Mouse (Mus musculus) bone marrow, adult 2 months (tissue): ENCODE results near the gene Odr4. TPM values are rescaled to one million over a fixed set of nuclear protein-coding genes. Genes with fewer than 3 reads are reported as not detected.

Source experiments
- H3K27ac ChIP-seq: fragments of 200-500 bp; 2 replicates; pipeline ENCODE4 v1.5.1; 2012; ENCODE audit warnings: low read depth, mild to moderate bottlenecking, control low read depth, inconsistent platforms, low read length; ENCODE audit not compliant: control insufficient read depth, poor library complexity, insufficient read depth
- H3K4me1 ChIP-seq: fragments of 200-500 bp; 2 replicates; pipeline ENCODE4 v1.6.1; 2011; ENCODE audit warnings: low read length; ENCODE audit not compliant: control insufficient read depth, insufficient read depth
- H3K4me3 ChIP-seq: fragments of 200-500 bp; replicated peaks from 2 replicates; pipeline ENCODE3; 2011; ENCODE audit warnings: mild to moderate bottlenecking, low read depth, low read length, control low read depth; ENCODE audit not compliant: control insufficient read depth
- CTCF ChIP-seq: fragments of 200-500 bp; IDR thresholded peaks from 2 replicates; pipeline ENCODE4 v1.5.1; 2011; ENCODE audit warnings: low read length, control low read depth; ENCODE audit not compliant: control insufficient read depth, insufficient read depth
- POLR2A ChIP-seq: fragments of 200-500 bp; IDR thresholded peaks from 2 replicates; pipeline ENCODE4 v1.6.1; 2011; ENCODE audit warnings: low read depth, mild to moderate bottlenecking, control low read depth, low read length, borderline replicate concordance; ENCODE audit not compliant: control insufficient read depth
- WGBS: fragments of 180-500 bp; shearing (Covaris S2); methylation state at CpG from one replicate; pipeline ENCODE4 v1.1.7; 2018; 5-methylcytosine and 5-hydroxymethylcytosine counted together
- polyA plus RNA-seq: library from polyadenylated mRNA; stranded (reverse); fragments of >200 nt; gene quantifications from 2 replicates; pipeline ENCODE4 v1.2.4, GENCODE M21; 2011; ENCODE audit warnings: low replicate concordance; ENCODE audit not compliant: missing spikeins, insufficient read depth, insufficient read length

Odr4 gene
- 10.3 and 19.3 TPM in 2 replicates for polyA plus RNA-seq

- no peaks in the 10 kb centered on the region; the same call in 1 of the 2 replicates for H3K4me1 ChIP-seq
- TF ChIP-seq CTCF (peak; percentile 73), POLR2A (peak; percentile 58; the same call in 1 of the 2 replicates)
- H3K4me3 ChIP-seq = peak within 1 kb of the TSS; percentile 94
- under 1% methylated on average over 76 of the region's 76 CpGs for WGBS
- H3K27ac ChIP-seq = peak within 1 kb of the TSS; percentile 89
Measured at GRCm38 (mm10) chr1:150392638-150393487, at the start of gene Odr4, which contains the start of gene Tpr. Gene Odr4 (minus strand): TSS chr1:150393080. Gene Tpr (plus strand): TSS chr1:150392838.

GRCm38 (mm10) chr1:150441731-150442130, 48.9 kb upstream of the Odr4 start:
- Histone ChIP-seq H3K4me1 (no peaks in the 10 kb centered on the region), H3K4me3 (no peak overlapping the region), H3K27ac (no peak overlapping the region)
- WGBS = 74% methylated on average over 4 of the region's 4 CpGs
- TF ChIP-seq POLR2A = no peak
- no peak for TF ChIP-seq CTCF

GRCm38 (mm10) chr1:150438641-150439040, 45.8 kb upstream of the Odr4 start:
- WGBS = 77% methylated on average over 3 of the region's 3 CpGs
- H3K27ac ChIP-seq = no peak overlapping the region

GRCm38 (mm10) chr1:150426216-150426615, 33.3 kb upstream of the Odr4 start:
- H3K4me3 ChIP-seq = no peak overlapping the region
- WGBS = 52% methylated on average over 3 of the region's 3 CpGs
- no peak for TF ChIP-seq CTCF
- TF ChIP-seq POLR2A = no peak

More at GRCm38 (mm10) chr1:150438641-150439040, 45.8 kb upstream of the Odr4 start:
- H3K4me1 ChIP-seq = no peaks in the 10 kb centered on the region
- no peak overlapping the region for H3K4me3 ChIP-seq
- TF ChIP-seq POLR2A (no peak), CTCF (no peak)

GRCm38 (mm10) chr1:150425665-150426064, 32.8 kb upstream of the Odr4 start:
- no peak overlapping the region for H3K27ac ChIP-seq
- no peak overlapping the region for H3K4me3 ChIP-seq
- no peaks in the 10 kb centered on the region for H3K4me1 ChIP-seq
- no peak for TF ChIP-seq POLR2A
- TF ChIP-seq CTCF = no peak
- 84% methylated on average over 9 of the region's 9 CpGs for WGBS

More at GRCm38 (mm10) chr1:150426216-150426615, 33.3 kb upstream of the Odr4 start:
- H3K27ac ChIP-seq = no peak overlapping the region
- no peaks in the 10 kb centered on the region for H3K4me1 ChIP-seq

GRCm38 (mm10) chr1:150418426-150418825, 25.5 kb upstream of the Odr4 start:
- H3K27ac ChIP-seq = no peak overlapping the region
- no peak for TF ChIP-seq POLR2A
- no peak for TF ChIP-seq CTCF
- WGBS = 89% methylated on average over 4 of the region's 4 CpGs
- H3K4me1 ChIP-seq = no peaks in the 10 kb centered on the region
- no peak overlapping the region for H3K4me3 ChIP-seq

GRCm38 (mm10) chr1:150416006-150416405, 23.1 kb upstream of the Odr4 start:
- H3K4me1 ChIP-seq = no peaks in the 10 kb centered on the region
- no peak overlapping the region for H3K4me3 ChIP-seq
- WGBS = 85% methylated on average over 3 of the region's 3 CpGs
- TF ChIP-seq POLR2A (no peak), CTCF (no peak)
- H3K27ac ChIP-seq = no peak overlapping the region

GRCm38 (mm10) chr1:150409996-150410395, 17.1 kb upstream of the Odr4 start:
- Histone ChIP-seq H3K4me3 (no peak overlapping the region), H3K27ac (no peak overlapping the region), H3K4me1 (no peaks in the 10 kb centered on the region)
- TF ChIP-seq CTCF (no peak), POLR2A (no peak)
- WGBS = 93% methylated on average over 6 of the region's 6 CpGs
